Mouse (Mus musculus) spleen, postnatal 36 days (tissue): ENCODE measurements around the gene Hoxc6.

Source experiments
- DNase-seq, 2 experiments: peaks; one replicate each; pipeline ENCODE4 v3.0.0; 2022; ENCODE audit warnings: low spot score in 2 of 2, mixed read lengths in 1 of 2

The Hoxc6 gene

GRCm38 (mm10) chr15:103011928-103012486 is 13.9 kb downstream of the Hoxc6 start:
- no peak for DNase-seq

DNA sequence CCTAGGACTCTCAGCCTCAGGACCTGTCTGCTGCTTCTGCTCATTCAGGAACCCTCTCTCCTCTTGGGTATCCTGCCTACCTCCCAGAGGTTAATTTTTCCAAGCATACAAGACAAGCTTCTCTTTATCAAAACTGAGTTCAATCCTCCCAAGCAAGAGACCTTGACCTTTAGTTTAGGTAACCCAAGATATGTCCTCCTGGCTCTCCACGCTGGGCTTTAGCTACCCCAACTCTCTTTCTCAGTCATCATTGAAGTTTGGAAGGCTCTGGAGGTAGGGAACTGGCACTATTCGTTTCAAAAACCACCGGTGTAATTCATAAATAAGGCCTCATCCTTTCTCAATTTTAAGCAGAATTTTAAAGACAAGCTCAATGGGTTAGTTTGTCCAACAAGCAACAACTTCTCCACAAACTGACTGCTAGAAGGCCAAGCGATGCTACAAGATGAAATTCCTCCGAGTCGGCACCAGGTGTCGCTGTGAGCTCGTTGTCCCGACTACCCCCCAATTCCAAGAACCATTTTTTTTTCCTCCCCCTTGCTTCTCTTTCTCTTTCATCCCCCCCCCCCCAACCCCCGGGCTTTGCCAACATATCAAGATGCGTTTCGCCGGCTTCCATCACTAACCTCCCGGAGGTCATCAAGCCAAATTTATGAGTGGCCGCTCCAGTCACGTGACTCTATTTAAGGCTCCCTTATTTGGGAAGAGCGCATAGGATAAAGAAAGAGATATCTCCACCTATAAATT is 15.4 kb downstream of the Hoxc6 start:
- DNase-seq, result no peak

DNA sequence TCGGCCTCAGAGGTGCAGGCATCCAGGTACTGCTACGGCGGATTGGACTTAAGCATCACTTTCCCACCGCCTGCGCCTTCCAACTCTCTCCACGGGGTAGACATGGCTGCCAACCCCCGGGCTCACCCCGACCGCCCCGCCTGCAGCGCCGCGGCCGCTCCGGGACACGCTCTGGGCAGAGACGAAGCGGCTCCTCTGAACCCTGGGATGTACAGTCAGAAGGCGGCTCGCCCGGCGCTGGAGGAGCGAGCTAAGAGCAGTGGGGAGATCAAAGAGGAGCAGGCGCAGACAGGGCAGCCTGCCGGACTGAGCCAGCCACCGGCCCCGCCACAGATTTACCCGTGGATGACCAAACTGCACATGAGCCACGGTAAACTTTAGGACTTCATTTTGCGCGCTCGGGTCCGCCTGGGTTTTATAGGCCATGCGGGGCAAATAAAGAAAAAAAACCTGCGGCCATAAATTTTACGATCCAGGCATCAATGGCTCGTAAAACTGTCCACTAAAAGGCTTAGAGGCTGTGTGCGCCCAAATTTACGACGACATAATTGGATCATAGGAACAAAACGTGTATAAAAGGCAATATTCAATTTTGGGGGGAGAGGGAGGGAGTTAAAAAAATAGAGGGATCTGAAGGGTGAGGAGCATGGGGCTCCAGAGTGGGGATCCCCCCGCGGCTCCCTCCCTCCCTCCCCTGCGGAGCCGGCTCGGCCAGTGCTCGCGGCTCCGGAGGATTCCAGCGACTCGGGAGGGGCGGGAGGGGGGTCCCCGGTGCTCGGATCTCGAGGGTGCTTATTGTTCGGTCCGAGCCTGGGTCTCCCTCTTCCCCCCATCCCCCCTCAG is 16.3 kb downstream of the Hoxc6 start:
- DNase-seq, result no peak

- DNase-seq, result no peak
Measured at GRCm38 (mm10) chr15:103015009-103015399, 16.9 kb downstream of the Hoxc6 start.

- DNase-seq, result no peak
Measured at GRCm38 (mm10) chr15:103015406-103016166, 17.5 kb downstream of the Hoxc6 start.

- no peak for DNase-seq
Measured at GRCm38 (mm10) chr15:103018636-103019035, 20.6 kb downstream of the Hoxc6 start, which contains the start of gene Hoxc4. Gene Hoxc4 (plus strand): TSS chr15:103018934.

DNA sequence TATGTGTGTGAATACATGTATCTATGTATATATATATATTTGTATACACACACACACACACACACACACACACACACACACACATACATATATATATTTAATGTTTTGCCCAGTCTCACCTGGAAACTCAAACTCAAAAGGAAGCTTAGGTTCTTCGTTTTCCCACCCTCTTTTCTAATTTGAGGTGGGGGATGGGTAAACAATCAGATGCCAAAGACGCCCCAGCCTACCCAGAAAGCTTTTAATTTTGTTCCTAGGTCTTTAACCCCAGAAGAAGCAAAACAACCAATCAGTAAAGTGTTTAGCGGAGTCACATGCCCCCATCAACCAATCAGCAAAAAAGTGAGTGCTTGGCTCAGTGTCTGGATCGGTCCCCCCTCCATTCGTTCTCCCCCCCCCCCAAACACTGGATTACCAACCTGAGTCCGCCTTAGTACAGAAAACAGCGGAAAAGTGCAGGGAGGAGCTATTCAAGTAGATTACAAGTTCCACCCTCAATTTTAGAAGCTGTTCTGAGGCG is 22.9 kb downstream of the Hoxc6 start:
- no peak for DNase-seq

- no peak for DNase-seq
Measured at GRCm38 (mm10) chr15:103021544-103021943, 23.5 kb downstream of the Hoxc6 start.

GRCm38 (mm10) chr15:103024131-103024530 is 26.1 kb downstream of the Hoxc6 start:
- DNase-seq, result no peak

- no peak for DNase-seq
Measured at GRCm38 (mm10) chr15:103027266-103028235, 29.5 kb downstream of the Hoxc6 start.

DNA sequence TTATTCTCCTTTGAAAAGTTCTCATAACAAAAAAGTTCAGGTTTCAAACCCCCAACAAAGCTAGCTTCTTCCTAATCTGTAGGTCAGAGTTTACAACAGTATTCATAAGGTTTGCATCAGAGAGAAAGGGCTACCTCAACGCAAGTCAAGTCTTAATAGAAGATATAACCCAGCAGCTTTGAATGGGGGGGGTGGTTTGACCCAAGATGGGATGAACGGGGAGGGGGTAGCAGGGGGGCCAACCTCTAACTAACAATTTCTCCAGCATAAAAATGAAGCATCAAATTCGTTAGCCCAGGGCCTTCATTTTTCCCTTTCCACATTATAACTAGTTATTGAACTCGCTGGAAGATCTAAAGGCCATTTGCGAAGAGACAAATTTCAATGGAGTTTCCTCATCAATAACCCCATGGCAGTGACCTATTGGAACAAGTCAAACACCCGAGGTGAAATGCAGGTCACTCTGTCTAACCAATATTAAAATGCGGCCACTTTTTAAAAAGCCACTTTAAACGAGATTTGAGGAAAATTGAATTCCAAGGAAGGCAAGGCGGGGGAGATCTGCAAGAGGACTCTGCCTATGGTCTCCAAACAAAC is 31.0 kb downstream of the Hoxc6 start:
- DNase-seq, result no peak

DNA sequence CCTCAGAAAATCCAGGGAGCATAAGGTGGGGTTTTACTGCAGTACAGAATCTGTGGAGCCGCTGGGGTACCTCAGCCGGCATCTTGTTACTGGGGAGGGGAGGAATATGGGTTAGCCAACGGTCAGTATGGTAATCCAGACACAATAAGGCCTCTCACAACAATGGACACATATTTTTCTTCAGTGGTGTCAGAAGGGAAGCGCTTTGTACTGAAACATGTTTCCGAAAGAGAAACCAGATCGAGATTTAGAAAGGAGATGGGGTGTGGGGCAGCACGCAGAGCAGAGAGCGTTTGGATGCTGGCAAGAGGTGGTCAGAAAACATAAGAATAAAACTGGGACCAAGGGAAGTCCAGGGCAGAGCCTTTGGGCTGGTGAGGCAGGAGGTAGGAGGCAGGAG is 32.1 kb downstream of the Hoxc6 start:
- DNase-seq, result no peak

DNA sequence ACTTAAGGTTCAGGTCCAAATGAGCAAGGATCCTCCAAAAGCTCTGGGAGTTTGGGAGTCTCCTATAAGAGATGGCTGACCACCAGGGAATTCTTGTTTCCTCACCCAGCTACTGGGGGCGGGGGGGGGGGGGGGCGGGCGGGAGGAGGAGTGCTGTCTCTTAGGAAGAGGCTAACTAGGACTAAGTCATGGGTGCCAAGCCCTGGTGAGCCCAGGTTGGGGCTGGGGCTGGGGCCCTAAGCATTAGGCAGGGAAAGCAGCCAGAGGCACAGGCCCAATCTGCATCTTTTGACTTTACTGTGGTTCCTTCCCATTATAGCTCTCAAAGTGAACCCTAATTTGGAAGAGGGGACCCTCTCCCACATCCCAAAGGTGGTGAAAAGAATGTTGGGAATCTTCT is 34.1 kb downstream of the Hoxc6 start:
- DNase-seq, result no peak

DNA sequence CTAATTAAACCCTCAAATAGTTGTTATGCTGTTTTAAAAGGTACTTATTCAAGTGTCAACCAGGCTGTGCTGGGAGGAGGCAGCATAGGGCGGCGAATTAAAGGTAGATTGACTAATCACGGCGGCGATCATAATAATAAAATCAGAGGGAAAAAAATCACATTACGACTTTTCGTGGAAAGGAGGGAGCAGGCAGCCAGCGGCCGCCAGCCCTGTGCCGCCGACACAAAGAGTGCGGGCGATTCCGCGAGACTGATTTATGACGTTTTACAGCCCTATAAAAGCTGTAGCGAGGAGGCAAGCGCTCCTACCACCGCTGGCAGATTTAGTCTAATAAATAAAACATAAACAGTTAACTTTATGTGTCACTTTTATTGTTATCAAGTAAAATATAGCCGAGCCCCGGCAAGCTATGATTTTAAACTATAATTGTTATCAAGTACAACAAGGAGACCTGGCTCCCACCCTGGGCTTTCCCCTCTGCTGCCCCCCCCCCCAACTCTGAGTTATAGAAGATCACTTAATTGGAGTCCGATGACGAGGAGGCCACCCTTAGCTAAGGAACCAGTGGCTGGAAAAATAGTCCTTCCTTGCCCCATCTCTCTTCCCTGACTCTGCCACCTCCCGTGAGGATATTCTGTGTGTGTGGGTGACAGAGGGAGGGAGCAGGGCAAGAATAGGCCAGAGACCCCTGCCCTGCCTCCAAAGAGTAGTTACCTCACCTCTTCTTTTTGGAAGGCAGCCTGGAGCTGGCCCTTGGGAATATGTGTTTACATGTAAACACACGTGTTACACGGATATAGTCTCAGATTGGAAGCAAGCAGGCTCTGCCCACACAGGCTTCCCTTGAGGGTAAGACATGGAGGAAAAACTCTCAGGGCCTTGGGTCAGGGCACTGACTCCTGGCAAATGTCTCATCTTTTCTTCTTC is 34.9 kb downstream of the Hoxc6 start:
- DNase-seq, result no peak

DNA sequence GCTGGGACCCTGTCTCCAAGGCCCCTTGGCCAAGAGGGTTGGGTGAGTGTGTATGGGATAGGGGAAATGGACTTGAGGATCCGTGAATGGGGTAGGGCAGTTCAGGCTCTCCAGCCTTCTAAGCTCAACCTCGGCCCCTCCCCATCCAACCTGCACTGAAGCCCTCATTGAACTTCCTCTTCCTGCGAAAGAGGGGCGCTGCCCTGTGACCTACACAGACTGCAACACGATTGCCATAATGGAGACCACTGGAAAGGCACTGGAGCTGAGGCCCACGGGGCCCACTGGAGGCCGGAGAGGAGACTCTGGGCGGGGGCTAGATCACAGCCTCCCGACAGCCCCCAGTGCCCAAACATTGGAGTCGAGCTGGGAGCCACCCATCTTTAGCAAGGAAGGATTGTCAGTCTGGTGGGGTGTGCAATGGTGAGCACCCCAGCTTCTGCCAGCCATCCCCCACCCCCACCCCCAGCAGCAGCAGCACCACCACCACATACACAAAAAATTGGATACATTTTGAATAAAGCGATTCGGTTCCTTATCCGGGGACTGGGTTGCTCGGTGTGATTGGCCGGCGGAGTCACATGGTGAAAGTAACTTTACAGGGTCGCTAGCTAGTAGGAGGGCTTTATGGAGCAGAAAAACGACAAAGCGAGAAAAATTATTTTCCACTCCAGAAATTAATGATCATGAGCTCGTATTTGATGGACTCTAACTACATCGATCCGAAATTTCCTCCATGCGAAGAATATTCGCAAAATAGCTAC is 36.2 kb downstream of the Hoxc6 start:
- DNase-seq, result no peak

- DNase-seq, result no peak
Measured at GRCm38 (mm10) chr15:103034807-103035547, 36.9 kb downstream of the Hoxc6 start.

DNA sequence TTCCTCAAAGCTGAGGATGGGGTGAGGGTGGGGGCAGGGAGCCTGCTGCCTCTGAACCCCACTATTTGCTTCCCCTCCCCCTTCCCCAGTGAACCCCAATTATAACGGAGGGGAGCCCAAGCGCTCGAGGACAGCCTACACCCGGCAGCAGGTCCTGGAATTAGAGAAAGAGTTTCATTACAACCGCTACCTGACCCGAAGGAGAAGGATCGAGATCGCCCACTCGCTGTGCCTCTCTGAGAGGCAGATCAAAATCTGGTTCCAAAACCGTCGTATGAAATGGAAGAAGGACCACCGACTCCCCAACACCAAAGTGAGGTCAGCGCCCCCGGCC is 37.5 kb downstream of the Hoxc6 start:
- DNase-seq, result no peak

DNA sequence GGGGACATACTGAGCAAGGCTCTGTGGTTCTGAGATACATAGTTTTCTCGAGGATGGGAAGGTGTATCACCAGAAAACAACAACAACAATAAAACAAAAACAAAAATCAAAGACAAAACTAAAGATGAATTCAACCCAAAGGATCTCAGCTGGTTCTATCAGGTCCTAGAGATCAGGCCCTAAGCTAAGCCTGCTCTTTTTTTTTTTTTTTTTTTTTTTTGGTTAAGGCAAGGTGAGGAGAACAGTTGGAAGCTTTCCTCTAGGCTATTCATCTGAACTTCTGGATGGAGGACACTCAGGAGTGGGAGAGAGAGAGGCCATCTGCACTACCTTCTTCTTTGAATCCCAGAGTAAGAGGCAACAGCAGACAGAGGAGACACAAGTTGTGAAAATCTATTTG is 39.5 kb downstream of the Hoxc6 start:
- DNase-seq, result no peak
